Mouse (Mus musculus) right cerebral cortex, postnatal 4 days (tissue): Measurements from ENCODE around the gene Ccdc146.

Experiments
- DNase-seq: peaks from one replicate; pipeline ENCODE4 v3.0.0-alpha.2; 2022

Gene Ccdc146

GRCm38 (mm10) chr5:21424614-21425602, at the start of gene Ccdc146, which contains the start of gene Fam185a:
Gene Ccdc146, minus strand, starts transcription at chr5:21424677.
Gene Fam185a, plus strand, starts transcription at chr5:21424958.
- peak; percentile 78 for DNase-seq

GRCm38 (mm10) chr5:21468100-21468499, 43.6 kb upstream of the Ccdc146 start:
- DNase-seq: no peak

- DNase-seq: no peak
These were observed 42.9 kb upstream of the Ccdc146 start for GRCm38 (mm10) chr5:21467387-21467786.

- DNase-seq: peak; percentile 40
These were observed 16.5 kb upstream of the Ccdc146 start for GRCm38 (mm10) chr5:21440833-21441530.

GRCm38 (mm10) chr5:21439446-21440110, 15.1 kb upstream of the Ccdc146 start:
- DNase-seq: no peak

- no peak for DNase-seq
These were observed 14.0 kb upstream of the Ccdc146 start for GRCm38 (mm10) chr5:21438428-21438827.

GRCm38 (mm10) chr5:21436471-21436975, 12.0 kb upstream of the Ccdc146 start:
- no peak for DNase-seq

GRCm38 (mm10) chr5:21434148-21434929, 9.9 kb upstream of the Ccdc146 start:
- no peak for DNase-seq

GRCm38 (mm10) chr5:21426666-21427065, 2.2 kb upstream of the Ccdc146 start:
- no peak for DNase-seq

GRCm38 (mm10) chr5:21420609-21421008, 3.9 kb downstream of the Ccdc146 start:
- DNase-seq: no peak

GRCm38 (mm10) chr5:21418613-21419012, 5.9 kb downstream of the Ccdc146 start:
- DNase-seq: no peak

- no peak for DNase-seq
These were observed 10.2 kb downstream of the Ccdc146 start for GRCm38 (mm10) chr5:21414116-21414820.

GRCm38 (mm10) chr5:21413322-21413721, 11.2 kb downstream of the Ccdc146 start:
- no peak for DNase-seq

GRCm38 (mm10) chr5:21412056-21412455, 12.4 kb downstream of the Ccdc146 start:
- DNase-seq: no peak

- no peak for DNase-seq
These were observed 13.2 kb downstream of the Ccdc146 start for GRCm38 (mm10) chr5:21411261-21411666.

- DNase-seq: no peak
These were observed 29.2 kb downstream of the Ccdc146 start for GRCm38 (mm10) chr5:21395205-21395840.

GRCm38 (mm10) chr5:21394562-21394961, 29.9 kb downstream of the Ccdc146 start:
- no peak for DNase-seq

GRCm38 (mm10) chr5:21391616-21392384, 32.7 kb downstream of the Ccdc146 start:
- no peak for DNase-seq

GRCm38 (mm10) chr5:21388855-21389254, 35.6 kb downstream of the Ccdc146 start:
- no peak for DNase-seq

GRCm38 (mm10) chr5:21387340-21387739, 37.1 kb downstream of the Ccdc146 start:
- DNase-seq: no peak
